Mouse (Mus musculus) ES-E14 (cell line): ENCODE measurements at regions not wholly inside any gene's neighbourhood (a gene's known extent, or its start where the extent isn't known, plus 50 kb on each side); places are given as distances from the start of the nearest gene placed in this dataset.

Experiments
- DNase-seq: peaks from one replicate; pipeline ENCODE4 v3.0.0-alpha.2; 2013; ENCODE audit warnings: low read depth, low spot score
- H3K27ac ChIP-seq: 2 replicates; pipeline ENCODE4 v1.5.1; 2012; ENCODE audit warnings: low read depth, mild to moderate bottlenecking, low read length, moderate library complexity, mixed read lengths; ENCODE audit not compliant: poor library complexity, insufficient read depth, severe bottlenecking
- H3K36me3 ChIP-seq: 2 replicates; pipeline ENCODE4 v1.6.1; 2012; ENCODE audit warnings: mild to moderate bottlenecking, low read length, moderate library complexity, mixed read lengths; ENCODE audit not compliant: control insufficient read depth, poor library complexity, insufficient read depth, severe bottlenecking
- H3K4me1 ChIP-seq, 2 experiments: fragments of 150-350 bp in 1 of 2; sonication (generic) in 1 of 2; 2 replicates each; pipeline ENCODE4 v1.6.1; 2012; ENCODE audit warnings: low read length in 2 of 2, mild to moderate bottlenecking in 1 of 2, mixed read lengths in 1 of 2; ENCODE audit not compliant: control insufficient read depth in 2 of 2, insufficient read depth in 2 of 2, poor library complexity in 1 of 2
- H3K4me3 ChIP-seq, 2 experiments: fragments of 150-350 bp in 1 of 2; sonication (generic) in 1 of 2; 2 replicates each; pipeline ENCODE4 v1.5.1; 2012; ENCODE audit warnings: low read length in 2 of 2, low read depth in 1 of 2, mild to moderate bottlenecking in 1 of 2, mixed read lengths in 1 of 2; ENCODE audit not compliant: insufficient read depth in 1 of 2, poor library complexity in 1 of 2, severe bottlenecking in 1 of 2
- H3K9ac ChIP-seq: 2 replicates; pipeline ENCODE4 v1.6.1; 2012; ENCODE audit warnings: low read depth, mild to moderate bottlenecking, low read length, mixed read lengths; ENCODE audit not compliant: poor library complexity, insufficient read depth, severe bottlenecking
- H3K9me3 ChIP-seq: fragments of 150-350 bp; sonication (generic); 2 replicates; pipeline ENCODE4 v1.6.1; 2012; ENCODE audit warnings: low read depth, mild to moderate bottlenecking, low read length; ENCODE audit not compliant: control insufficient read depth, insufficient read depth
- CHD2 ChIP-seq: IDR thresholded peaks from 2 replicates; pipeline ENCODE4 v1.6.1; 2014; ENCODE audit warnings: mild to moderate bottlenecking, low read depth, low read length, inconsistent platforms
- HCFC1 ChIP-seq: IDR thresholded peaks from 2 replicates; pipeline ENCODE4 v1.6.1; 2012; ENCODE audit warnings: low read length, inconsistent platforms, borderline replicate concordance; ENCODE audit not compliant: insufficient read depth
- MAFK ChIP-seq: IDR thresholded peaks from 2 replicates; pipeline ENCODE4 v1.6.1; 2014; ENCODE audit warnings: mild to moderate bottlenecking, low read depth, low read length, inconsistent platforms; ENCODE audit not compliant: insufficient read depth
- ZC3H11A ChIP-seq: IDR thresholded peaks from 2 replicates; pipeline ENCODE4 v1.6.1; 2012; ENCODE audit warnings: low read depth, mild to moderate bottlenecking, inconsistent platforms, low read length, borderline replicate concordance
- ZNF384 ChIP-seq: IDR thresholded peaks from 2 replicates; pipeline ENCODE4 v1.6.1; 2012; ENCODE audit warnings: low read depth, low read length, inconsistent platforms
- in situ Hi-C, 2 experiments: fragments of 600-800 bp; cut with MboI; formaldehyde crosslinking; loops; one replicate each; pipeline ENCODE4 v1.15.1; 2025; ENCODE audit warnings: low sequenced_read_pairs in 2 of 2, inconsistent platforms in 1 of 2; ENCODE audit not compliant: unreplicated experiment in 2 of 2

DNA sequence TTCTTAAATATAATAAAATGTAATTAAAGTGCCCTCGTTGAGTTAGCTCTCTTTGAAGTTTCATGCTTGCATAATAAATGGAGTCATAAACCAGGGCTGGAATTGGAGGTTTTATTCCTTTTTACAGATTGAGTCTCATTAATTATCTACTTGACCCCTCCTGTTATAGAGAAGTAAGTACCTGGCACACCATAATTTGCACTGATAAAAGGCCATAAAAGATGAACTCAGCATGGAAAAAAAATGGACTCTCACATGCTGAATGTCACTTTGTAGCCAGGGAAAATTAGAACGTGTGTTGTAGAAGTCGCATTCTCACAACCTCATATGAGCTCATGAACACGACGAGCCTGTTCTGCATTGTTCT is 297.2 kb upstream of the Pik3r1 start:
- H3K36me3 ChIP-seq, result no peaks in the 10 kb centered on the region
- in situ Hi-C loops, result no loop called here
- no peak for DNase-seq

DNA sequence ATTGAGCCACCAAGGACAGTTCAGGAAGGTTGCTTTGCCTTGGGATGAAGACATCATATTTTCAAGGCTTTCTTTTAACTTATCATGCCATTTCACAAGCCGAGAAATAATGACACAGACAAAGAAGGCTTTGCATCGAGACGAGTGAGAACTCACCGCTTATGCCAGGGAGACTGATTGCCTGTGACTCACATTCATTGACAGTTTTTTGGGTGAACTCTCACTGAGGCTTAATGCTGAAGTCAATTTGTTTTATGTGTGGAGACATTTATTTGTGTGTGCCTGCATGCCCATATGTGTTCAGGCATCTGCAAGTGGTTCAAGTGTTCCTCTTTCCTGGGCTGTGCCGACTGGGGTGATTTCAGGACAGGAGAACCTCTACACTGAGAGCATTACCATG is 297.8 kb upstream of the Pik3r1 start:
- Histone ChIP-seq H3K9ac (no peak overlapping the region), H3K27ac (no peak overlapping the region), H3K9me3 (no peaks in the 10 kb centered on the region), H3K36me3 (no peaks in the 10 kb centered on the region), H3K4me1 (no peaks in the 10 kb centered on the region), H3K4me3 (no peak overlapping the region)
- in situ Hi-C loops, result no loop called here
- no peak for TF ChIP-seq MAFK
- no peak for TF ChIP-seq ZNF384
- TF ChIP-seq ZC3H11A, result no peak
- no peak for TF ChIP-seq HCFC1
- TF ChIP-seq CHD2, result no peak
- DNase-seq, result no peak

More for the DNA sequence above, 297.2 kb upstream of the Pik3r1 start:
- no peak for TF ChIP-seq MAFK
- TF ChIP-seq CHD2, result no peak
- no peak for TF ChIP-seq HCFC1
- TF ChIP-seq ZNF384, result no peak
- no peak for TF ChIP-seq ZC3H11A
- no peaks in the 10 kb centered on the region for H3K4me1 ChIP-seq
- no peaks in the 10 kb centered on the region for H3K9me3 ChIP-seq
- H3K4me3 ChIP-seq, result no peak overlapping the region
- H3K9ac ChIP-seq, result no peak overlapping the region
- H3K27ac ChIP-seq, result no peak overlapping the region

DNA sequence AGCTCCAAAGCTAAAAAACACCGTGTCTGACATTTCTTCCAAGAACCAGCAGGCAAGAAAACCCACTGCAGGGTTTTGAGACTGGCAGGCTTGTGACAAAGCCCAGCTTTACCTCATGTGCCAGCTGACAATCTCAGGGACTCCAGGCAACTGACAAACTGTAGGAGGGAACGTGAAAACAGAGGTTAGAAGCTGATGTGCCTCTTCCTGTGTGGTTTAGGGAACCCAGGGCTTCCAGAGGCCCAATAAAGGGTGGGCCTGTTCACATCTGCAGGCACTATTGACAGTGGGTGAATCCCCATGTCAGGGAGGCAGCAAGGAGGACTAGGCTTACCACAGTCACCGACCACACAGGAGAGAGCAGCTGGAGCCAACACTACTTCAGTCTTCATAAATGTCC is 302.7 kb upstream of the Pik3r1 start:
- Histone ChIP-seq H3K4me1 (no peaks in the 10 kb centered on the region), H3K9me3 (no peaks in the 10 kb centered on the region), H3K9ac (no peak overlapping the region), H3K4me3 (no peak overlapping the region), H3K27ac (no peak overlapping the region), H3K36me3 (no peaks in the 10 kb centered on the region)
- TF ChIP-seq HCFC1 (no peak), CHD2 (no peak), MAFK (no peak), ZC3H11A (no peak), ZNF384 (no peak)
- DNase-seq, result no peak
- in situ Hi-C loops, result no loop called here

DNA sequence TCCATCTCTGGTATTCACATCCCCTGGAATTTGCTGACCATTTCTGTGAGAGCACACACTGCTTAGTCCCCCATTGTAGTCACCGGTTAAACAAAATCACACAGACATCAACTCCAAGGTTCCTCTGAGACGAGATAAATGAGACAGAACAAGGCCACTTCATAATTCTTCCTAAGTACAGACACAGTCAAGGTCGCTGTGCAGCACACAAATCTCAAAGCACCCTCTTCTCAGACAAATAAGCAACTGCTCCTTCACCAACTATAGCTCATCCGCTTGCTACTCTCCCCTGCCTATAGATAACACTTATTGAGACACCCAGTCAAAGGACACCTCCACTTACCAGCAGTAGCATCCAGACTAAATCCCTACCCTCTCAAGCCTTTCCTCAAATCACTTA is 304.3 kb upstream of the Pik3r1 start:
- H3K9ac ChIP-seq, result no peak overlapping the region
- H3K27ac ChIP-seq, result no peak overlapping the region
- H3K4me1 ChIP-seq, result no peaks in the 10 kb centered on the region
- TF ChIP-seq ZC3H11A, result no peak
- no peak for TF ChIP-seq ZNF384
- no peak for TF ChIP-seq HCFC1
- no peak for TF ChIP-seq CHD2
- no peak for TF ChIP-seq MAFK
- DNase-seq, result no peak
- in situ Hi-C loops, result no loop called here
- no peaks in the 10 kb centered on the region for H3K9me3 ChIP-seq
- no peak overlapping the region for H3K4me3 ChIP-seq
- no peaks in the 10 kb centered on the region for H3K36me3 ChIP-seq

DNA sequence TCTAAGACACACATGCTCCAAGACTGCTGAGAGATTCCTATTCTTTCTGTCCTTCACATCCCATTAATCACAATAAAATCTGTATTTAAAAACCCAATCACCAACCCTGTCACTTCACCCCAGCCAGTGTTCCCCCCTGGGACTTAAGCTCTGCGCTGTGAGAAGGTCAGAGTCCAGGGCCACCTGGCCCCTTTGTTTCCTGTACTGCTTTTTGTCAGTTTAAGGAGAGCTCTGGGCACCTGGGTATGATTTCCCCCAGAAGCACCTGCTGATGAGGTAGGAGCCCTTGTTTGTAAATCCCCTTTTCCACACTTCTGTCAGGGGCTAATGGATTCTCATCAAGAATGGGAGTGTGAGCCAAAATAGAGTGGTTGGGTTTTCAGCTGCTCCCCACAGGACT is 319.7 kb upstream of the Pik3r1 start:
- TF ChIP-seq HCFC1, result no peak
- no peak for TF ChIP-seq CHD2
- no peak for TF ChIP-seq ZC3H11A
- TF ChIP-seq MAFK, result no peak
- no peak for TF ChIP-seq ZNF384
- Histone ChIP-seq H3K9me3 (no peaks in the 10 kb centered on the region), H3K27ac (no peak overlapping the region), H3K36me3 (no peaks in the 10 kb centered on the region), H3K4me3 (no peak overlapping the region), H3K4me1 (no peaks in the 10 kb centered on the region), H3K9ac (no peak overlapping the region)
- in situ Hi-C loops, result no loop called here
- DNase-seq, result no peak
